Mouse (Mus musculus) CH12.LX (cell line): ENCODE measurements around the gene Stard7. TPM values are rescaled to one million over a fixed set of nuclear protein-coding genes. Genes with fewer than 3 reads are reported as not detected.
A peak's percentile ranks its signal among the peaks of the same experiment; 100 is the strongest.

ENCODE experiments used
- DNase-seq: peaks from one replicate; pipeline ENCODE4 v3.0.0-alpha.2; 2013; ENCODE audit errors: extremely low read depth
- H3K27ac ChIP-seq: 2 replicates; pipeline ENCODE4 v1.5.1; 2012; ENCODE audit warnings: low read depth, mild to moderate bottlenecking, control low read depth, moderate library complexity; ENCODE audit not compliant: insufficient read depth
- H3K27me3 ChIP-seq: replicated peaks from 2 replicates; pipeline ENCODE3; 2012; ENCODE audit warnings: inconsistent platforms
- H3K36me3 ChIP-seq, 2 experiments: replicated peaks in 1 of 2; 2 replicates each; pipeline versions ENCODE3 to v1.6.1; 2012; ENCODE audit warnings: inconsistent platforms in 1 of 2, low read length in 1 of 2, mild to moderate bottlenecking in 1 of 2, mixed read lengths in 1 of 2, moderate library complexity in 1 of 2; ENCODE audit not compliant: control insufficient read depth in 1 of 2, insufficient read depth in 1 of 2
- H3K4me1 ChIP-seq, 2 experiments: 2 replicates each; pipeline ENCODE4 v1.6.1; 2012; ENCODE audit warnings: inconsistent platforms in 1 of 2, moderate library complexity in 1 of 2; ENCODE audit not compliant: insufficient read depth in 2 of 2, control insufficient read depth in 1 of 2
- H3K4me2 ChIP-seq: 2 replicates; pipeline ENCODE4 v1.6.1; 2012; ENCODE audit warnings: low read depth, mild to moderate bottlenecking, control low read depth; ENCODE audit not compliant: poor library complexity, insufficient read depth, severe bottlenecking
- H3K4me3 ChIP-seq, 3 experiments: fragments of 150-350 bp in 1 of 3; sonication (generic) in 1 of 3; replicated peaks in 1 of 3; 2 replicates each; pipeline versions ENCODE3 to v1.5.1; 2011 to 2012; ENCODE audit warnings: low read depth in 2 of 3, low read length in 2 of 3, mild to moderate bottlenecking in 2 of 3, moderate library complexity in 2 of 3, control low read depth in 1 of 3, improper control_type of control experiment in 1 of 3, inconsistent platforms in 1 of 3, mixed read lengths in 1 of 3; ENCODE audit not compliant: poor library complexity in 1 of 3
- H3K79me2 ChIP-seq: replicated peaks from 2 replicates; pipeline ENCODE4 v1.6.1; 2012; ENCODE audit warnings: mild to moderate bottlenecking, moderate library complexity; ENCODE audit not compliant: control insufficient read depth, poor library complexity, insufficient read depth, severe bottlenecking; ENCODE audit errors: extremely low read depth
- H3K9ac ChIP-seq: 2 replicates; pipeline ENCODE4 v1.6.1; 2012; ENCODE audit warnings: low read depth, mild to moderate bottlenecking, control low read depth, moderate library complexity; ENCODE audit not compliant: insufficient read depth
- H3K9me3 ChIP-seq: replicated peaks from 2 replicates; pipeline ENCODE3; 2012; ENCODE audit warnings: low read length, inconsistent platforms, mixed read lengths
- BHLHE40 ChIP-seq: IDR thresholded peaks from 2 replicates; pipeline ENCODE4 v1.6.1; 2011; ENCODE audit warnings: mild to moderate bottlenecking, low read depth, low read length, improper control_type of control experiment
- CHD1 ChIP-seq: IDR thresholded peaks from 2 replicates; pipeline ENCODE4 v1.6.1; 2012; ENCODE audit warnings: low read depth, low read length, improper control_type of control experiment, inconsistent platforms
- CHD2 ChIP-seq: IDR thresholded peaks from 2 replicates; pipeline ENCODE4 v1.6.1; 2011; ENCODE audit warnings: low read length, improper control_type of control experiment
- CTCF ChIP-seq, 2 experiments: IDR thresholded peaks in 1 of 2; conservative IDR thresholded peaks in 1 of 2; 2 replicates each; pipeline ENCODE4 v1.5.1; 2011 to 2012; ENCODE audit warnings: low read depth in 2 of 2, low read length in 2 of 2, improper control_type of control experiment in 1 of 2, inconsistent platforms in 1 of 2, mild to moderate bottlenecking in 1 of 2, moderate library complexity in 1 of 2
- E2F4 ChIP-seq: IDR thresholded peaks from 2 replicates; pipeline ENCODE4 v1.6.1; 2011; ENCODE audit warnings: low read depth, low read length, improper control_type of control experiment; ENCODE audit not compliant: insufficient replicate concordance
- ELF1 ChIP-seq: IDR thresholded peaks from 2 replicates; pipeline ENCODE4 v1.6.1; 2014; ENCODE audit warnings: low read depth, mild to moderate bottlenecking, inconsistent platforms, low read length, improper control_type of control experiment
- HCFC1 ChIP-seq: IDR thresholded peaks from 2 replicates; pipeline ENCODE4 v1.6.1; 2012; ENCODE audit warnings: low read depth, mild to moderate bottlenecking, inconsistent platforms, low read length, improper control_type of control experiment
- IRF4 ChIP-seq: IDR thresholded peaks from 2 replicates; pipeline ENCODE4 v1.6.1; 2014; ENCODE audit warnings: low read depth, mild to moderate bottlenecking, inconsistent platforms, low read length, improper control_type of control experiment
- JUN ChIP-seq: IDR thresholded peaks from 2 replicates; pipeline ENCODE4 v1.6.1; 2011; ENCODE audit warnings: low read depth, mild to moderate bottlenecking, low read length, improper control_type of control experiment, moderate library complexity; ENCODE audit not compliant: insufficient read depth
- JUND ChIP-seq: conservative IDR thresholded peaks from 2 replicates; pipeline ENCODE4 v1.6.1; 2011; ENCODE audit warnings: low read depth, low read length, improper control_type of control experiment
- KAT2A ChIP-seq: IDR thresholded peaks from 2 replicates; pipeline ENCODE4 v1.6.1; 2012; ENCODE audit warnings: low read length, improper control_type of control experiment, inconsistent platforms; ENCODE audit not compliant: insufficient replicate concordance
- MAFK ChIP-seq: IDR thresholded peaks from 2 replicates; pipeline ENCODE4 v1.6.1; 2011; ENCODE audit warnings: low read length, improper control_type of control experiment; ENCODE audit not compliant: insufficient replicate concordance
- MAZ ChIP-seq: IDR thresholded peaks from 2 replicates; pipeline ENCODE4 v1.6.1; 2012; ENCODE audit warnings: low read depth, mild to moderate bottlenecking, inconsistent platforms, low read length, improper control_type of control experiment, moderate library complexity
- MEF2A ChIP-seq: IDR thresholded peaks from 2 replicates; pipeline ENCODE4 v1.6.1; 2014; ENCODE audit warnings: low read depth, mild to moderate bottlenecking, inconsistent platforms, low read length, improper control_type of control experiment, borderline replicate concordance
- MXI1 ChIP-seq: IDR thresholded peaks from 2 replicates; pipeline ENCODE4 v1.6.1; 2011; ENCODE audit warnings: mild to moderate bottlenecking, low read depth, low read length, improper control_type of control experiment
- MYC ChIP-seq: IDR thresholded peaks from 2 replicates; pipeline ENCODE4 v1.6.1; 2011; ENCODE audit warnings: low read depth, mild to moderate bottlenecking, improper control_type of control experiment, low read length
- NELFE ChIP-seq: IDR thresholded peaks from 2 replicates; pipeline ENCODE4 v1.6.1; 2011; ENCODE audit warnings: low read depth, low read length, improper control_type of control experiment
- NRF1 ChIP-seq: IDR thresholded peaks from 2 replicates; pipeline ENCODE4 v1.6.1; 2014; ENCODE audit warnings: low read depth, mild to moderate bottlenecking, inconsistent platforms, low read length, improper control_type of control experiment, moderate library complexity
- PAX5 ChIP-seq: IDR thresholded peaks from 2 replicates; pipeline ENCODE4 v1.6.1; 2012; ENCODE audit warnings: low read length, inconsistent platforms, mixed read lengths
- POLR2A ChIP-seq: IDR thresholded peaks from 2 replicates; pipeline ENCODE4 v1.6.1; 2011; ENCODE audit warnings: low read depth, mild to moderate bottlenecking, improper control_type of control experiment, low read length
- POLR2AphosphoS2 ChIP-seq: IDR thresholded peaks from 2 replicates; pipeline ENCODE4 v1.6.1; 2011; ENCODE audit warnings: low read depth, low read length, improper control_type of control experiment
- RCOR1 ChIP-seq: conservative IDR thresholded peaks from 2 replicates; pipeline ENCODE4 v1.6.1; 2012; ENCODE audit warnings: low read depth, mild to moderate bottlenecking, inconsistent platforms, low read length, improper control_type of control experiment
- SIN3A ChIP-seq: IDR thresholded peaks from 2 replicates; pipeline ENCODE4 v1.6.1; 2012; ENCODE audit warnings: low read length, improper control_type of control experiment, inconsistent platforms
- SMC3 ChIP-seq: IDR thresholded peaks from 2 replicates; pipeline ENCODE4 v1.6.1; 2011; ENCODE audit warnings: low read depth, low read length, improper control_type of control experiment
- TBP ChIP-seq: conservative IDR thresholded peaks from 2 replicates; pipeline ENCODE4 v1.6.1; 2011; ENCODE audit warnings: low read depth, low read length, improper control_type of control experiment
- UBTF ChIP-seq: IDR thresholded peaks from 2 replicates; pipeline ENCODE4 v1.6.1; 2012; ENCODE audit warnings: low read depth, mild to moderate bottlenecking, inconsistent platforms, low read length, improper control_type of control experiment, moderate library complexity
- USF1 ChIP-seq: IDR thresholded peaks from 2 replicates; pipeline ENCODE4 v1.6.1; 2014; ENCODE audit warnings: low read depth, mild to moderate bottlenecking, inconsistent platforms, low read length, improper control_type of control experiment
- USF2 ChIP-seq: conservative IDR thresholded peaks from 2 replicates; pipeline ENCODE4 v1.6.1; 2011; ENCODE audit warnings: low read depth, low read length, improper control_type of control experiment
- ZC3H11A ChIP-seq: IDR thresholded peaks from 2 replicates; pipeline ENCODE4 v1.6.1; 2012; ENCODE audit warnings: low read depth, mild to moderate bottlenecking, inconsistent platforms, low read length, improper control_type of control experiment
- ZKSCAN1 ChIP-seq: IDR thresholded peaks from 2 replicates; pipeline ENCODE4 v1.6.1; 2012; ENCODE audit warnings: low read depth, inconsistent platforms, low read length, improper control_type of control experiment, borderline replicate concordance
- ZMIZ1 ChIP-seq: IDR thresholded peaks from 2 replicates; pipeline ENCODE4 v1.6.1; 2012; ENCODE audit warnings: low read depth, mild to moderate bottlenecking, inconsistent platforms, low read length, improper control_type of control experiment
- ZNF384 ChIP-seq: IDR thresholded peaks from 2 replicates; pipeline ENCODE4 v1.6.1; 2012; ENCODE audit warnings: low read depth, low read length, improper control_type of control experiment, inconsistent platforms
- dilution Hi-C: fragments of 300-500 bp; cut with MboI; formaldehyde crosslinking; loops from 2 replicates; pipeline ENCODE4 v1.14.3; 2020; ENCODE audit warnings: low sequenced_read_pairs; ENCODE audit not compliant: extremely low pct_unique_long_range_greater_than_20kb, extremely low pct_ligation_motif_present
- in situ Hi-C: fragments of 300-500 bp; cut with MboI; formaldehyde crosslinking; loops from 3 replicates; pipeline ENCODE4 v1.14.3; 2019; ENCODE audit warnings: low sequenced_read_pairs, low pct_ligation_motif_present, low pct_unique_long_range_greater_than_20kb, mixed read lengths
- polyA plus RNA-seq: library from polyadenylated mRNA; unstranded; fragments of >175 nt; gene quantifications from 2 replicates; pipeline ENCODE4 v1.2.1, GENCODE M21; 2012; ENCODE audit warnings: low read depth; ENCODE audit not compliant: insufficient read length
- total RNA-seq, 2 experiments: library from RNA; depleted of rRNA; stranded (reverse); fragments of 300-350 nt in 1 of 2; fragments of >200 nt in 1 of 2; gene quantifications; 2 replicates each; pipeline ENCODE4 v1.2.3; 2012 to 2014

Stard7 gene
- total and polyA plus RNA-seq, 3 experiments = 69.0 to 122 (median 80.6) TPM

DNA sequence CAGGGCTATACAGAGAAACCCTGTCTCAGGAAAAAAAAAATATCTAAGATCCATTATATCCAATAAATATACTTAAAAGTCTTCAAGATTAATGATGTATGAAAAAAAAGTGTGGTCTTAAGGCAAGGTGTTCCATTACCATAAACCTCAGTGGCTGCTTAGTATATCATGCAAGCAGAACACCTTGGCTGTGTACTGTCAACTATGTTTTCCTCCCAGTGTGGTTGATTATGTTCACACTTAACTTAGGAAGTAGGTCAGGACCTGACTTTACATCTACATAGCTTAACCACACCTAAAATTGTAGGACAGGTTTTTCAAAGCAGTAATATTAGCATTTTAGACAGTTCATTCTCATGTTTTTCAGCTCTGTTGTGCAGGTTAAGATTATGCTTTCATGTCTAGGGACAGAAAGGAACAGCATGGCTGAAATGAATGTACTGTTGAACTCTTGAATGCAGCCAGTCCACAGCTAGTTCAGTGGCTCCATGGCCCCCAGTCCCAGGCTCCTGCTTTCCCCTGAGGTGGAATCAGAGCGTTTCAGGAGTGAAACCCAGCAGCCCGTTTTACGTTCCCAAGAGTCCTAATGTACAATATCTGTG lies 34.7 kb downstream of the Stard7 start:
- H3K9me3 ChIP-seq = no peaks in the 10 kb centered on the region
- no peaks in the 10 kb centered on the region for H3K79me2 ChIP-seq
- peaks cover 3 to 14% of the 10 kb centered on the region in 2 experiments for H3K36me3 ChIP-seq
- H3K27ac ChIP-seq = no peak overlapping the region
- H3K27me3 ChIP-seq = no peaks in the 10 kb centered on the region
- TF ChIP-seq JUND = no peak
- TF ChIP-seq POLR2AphosphoS2 = no peak
- no peak for TF ChIP-seq POLR2A
- TF ChIP-seq E2F4 = no peak
- TF ChIP-seq SMC3 = no peak
- no peak for TF ChIP-seq NELFE
- TF ChIP-seq, all 38 proteins: peak for 0
- H3K9ac ChIP-seq = no peak overlapping the region
- dilution Hi-C loops = no loop called here
- H3K4me3 ChIP-seq = no peak overlapping the region
- H3K4me2 ChIP-seq = no peak overlapping the region
- DNase-seq = no peak
- H3K4me1 ChIP-seq = peaks cover 8 to 42% of the 10 kb centered on the region in 2 experiments
- in situ Hi-C loops = loop anchor here (5.0 kb wide), 1 partner anchor 38 kb away; no protein-coding TSS in a partner anchor

DNA sequence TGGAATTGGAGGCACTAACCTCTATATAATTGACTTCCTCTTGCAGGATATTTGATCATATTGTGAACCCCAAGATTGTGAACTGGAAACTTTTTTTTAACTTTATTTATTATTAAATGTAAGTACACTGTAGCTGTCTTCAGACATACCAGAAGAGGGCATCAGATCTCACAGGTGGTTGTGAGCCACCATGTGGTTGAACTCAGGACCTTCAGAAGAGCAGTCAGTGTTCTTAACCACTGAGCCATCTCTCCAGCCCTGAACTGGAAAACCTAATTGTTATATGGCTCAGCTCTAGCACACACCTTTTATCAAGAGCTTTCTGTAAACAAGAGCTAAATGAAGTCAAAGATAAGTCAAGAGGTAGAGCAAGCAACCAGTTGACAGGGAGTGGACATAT lies 36.1 kb downstream of the Stard7 start:
- peaks cover 17 to 48% of the 10 kb centered on the region in 2 experiments for H3K4me1 ChIP-seq
- DNase-seq = peak; percentile 60
- no peak overlapping the region for H3K4me3 ChIP-seq
- no peak overlapping the region for H3K9ac ChIP-seq
- in situ Hi-C loops = loop anchor here (5.0 kb wide), 1 partner anchor 36 kb away; no protein-coding TSS in a partner anchor
- H3K27me3 ChIP-seq = no peaks in the 10 kb centered on the region
- H3K79me2 ChIP-seq = no peaks in the 10 kb centered on the region
- H3K27ac ChIP-seq = no peak overlapping the region
- no peak overlapping the region for H3K4me2 ChIP-seq
- H3K9me3 ChIP-seq = no peaks in the 10 kb centered on the region
- peaks cover 0 to 3% of the 10 kb centered on the region in 2 experiments for H3K36me3 ChIP-seq
- dilution Hi-C loops = no loop called here
- TF ChIP-seq MAFK (no peak), ELF1 (no peak), MXI1 (no peak), IRF4 (no peak), BHLHE40 (no peak), TBP (peak; percentile 51; the same call in 1 of the 2 replicates), MEF2A (no peak), CHD1 (no peak), MYC (peak; percentile 86), ZKSCAN1 (no peak), JUN (no peak), ZMIZ1 (no peak), RCOR1 (no peak), SIN3A (peak; percentile 37; the same call in 1 of the 2 replicates), ZC3H11A (peak; percentile 42; the same call in 1 of the 2 replicates), POLR2AphosphoS2 (no peak), CHD2 (no peak), PAX5 (no peak), NRF1 (no peak), MAZ (no peak), USF2 (no peak), HCFC1 (no peak), NELFE (peak; percentile 45; the same call in 1 of the 2 replicates), ZNF384 (peak; percentile 61), POLR2A (no peak), USF1 (no peak), KAT2A (no peak), CTCF (conservative IDR thresholded peaks at IDR 0.05 in 1 of 2, IDR thresholded peaks at IDR 0.05 in 1 of 2; ENCODE audit: low read depth in 2 of 2, low read length in 2 of 2) (peak; percentile 14 to 96; a peak in 2 of 4 replicates), JUND (no peak), UBTF (no peak)
